Mouse (Mus musculus) myocyte (in vitro differentiated cells): Measurements from ENCODE around the gene Tln2. TPM values are rescaled to one million over a fixed set of nuclear protein-coding genes. Genes with fewer than 3 reads are reported as not detected.

Source experiments
- H3K27me3 ChIP-seq: one replicate; pipeline ENCODE4 v1.6.1; 2011; ENCODE audit not compliant: control insufficient read depth, insufficient read depth, insufficient read length
- H3K36me3 ChIP-seq: one replicate; pipeline ENCODE4 v1.6.1; 2011; ENCODE audit not compliant: control insufficient read depth, insufficient read depth
- H3K4me2 ChIP-seq: one replicate; pipeline ENCODE4 v1.6.1; 2011; ENCODE audit warnings: low read depth, control low read depth
- H3K4me3 ChIP-seq: one replicate; pipeline ENCODE4 v1.5.1; 2011; ENCODE audit warnings: mild to moderate bottlenecking, control low read depth, moderate library complexity
- H3K79me2 ChIP-seq: one replicate; pipeline ENCODE4 v1.6.1; 2011; ENCODE audit not compliant: control insufficient read depth, insufficient read depth
- H3ac ChIP-seq: one replicate; pipeline ENCODE4 v1.6.1; 2011; ENCODE audit not compliant: control insufficient read depth, insufficient read length
- CEBPB ChIP-seq: IDR thresholded peaks from 2 replicates; pipeline ENCODE4 v1.6.1; 2011; ENCODE audit warnings: mild to moderate bottlenecking, moderate library complexity; ENCODE audit not compliant: poor library complexity, insufficient read depth, severe bottlenecking
- E2F4 ChIP-seq: IDR thresholded peaks from one replicate; pipeline ENCODE4 v1.6.1; 2011; ENCODE audit warnings: mild to moderate bottlenecking, control low read depth, moderate library complexity; ENCODE audit not compliant: insufficient read depth
- MAX ChIP-seq: IDR thresholded peaks from one replicate; pipeline ENCODE4 v1.6.1; 2011; ENCODE audit warnings: low read depth, mild to moderate bottlenecking, control low read depth
- MYOD1 ChIP-seq, 3 experiments: IDR thresholded peaks; one replicate each; pipeline ENCODE4 v1.6.1; 2011; ENCODE audit warnings: control low read depth in 2 of 3, low read depth in 2 of 3, mild to moderate bottlenecking in 2 of 3, moderate library complexity in 1 of 3; ENCODE audit not compliant: insufficient read length in 2 of 3, control insufficient read depth in 1 of 3
- MYOG ChIP-seq, 3 experiments: IDR thresholded peaks; one replicate each; pipeline ENCODE4 v1.6.1; 2011; ENCODE audit warnings: control low read depth in 2 of 3, low read depth in 2 of 3, mild to moderate bottlenecking in 2 of 3; ENCODE audit not compliant: insufficient read length in 2 of 3, control insufficient read depth in 1 of 3, insufficient read depth in 1 of 3
- POLR2A ChIP-seq: IDR thresholded peaks from one replicate; pipeline ENCODE4 v1.6.1; 2011; ENCODE audit warnings: low read depth, mild to moderate bottlenecking, control low read depth, moderate library complexity; ENCODE audit not compliant: insufficient read length
- POLR2AphosphoS2 ChIP-seq: IDR thresholded peaks from one replicate; pipeline ENCODE4 v1.6.1; 2011; ENCODE audit warnings: low read depth, control low read depth; ENCODE audit not compliant: insufficient read length
- REST ChIP-seq: IDR thresholded peaks from one replicate; pipeline ENCODE4 v1.6.1; 2011; ENCODE audit warnings: mild to moderate bottlenecking, control low read depth, moderate library complexity; ENCODE audit not compliant: insufficient read depth, insufficient read length
- SRF ChIP-seq: IDR thresholded peaks from one replicate; pipeline ENCODE4 v1.6.1; 2011; ENCODE audit warnings: low read depth; ENCODE audit not compliant: control insufficient read depth, insufficient read length
- TCF12 ChIP-seq: IDR thresholded peaks from one replicate; pipeline ENCODE4 v1.6.1; 2011; ENCODE audit warnings: mild to moderate bottlenecking, control low read depth; ENCODE audit not compliant: poor library complexity, insufficient read depth, severe bottlenecking
- TCF3 ChIP-seq: IDR thresholded peaks from one replicate; pipeline ENCODE4 v1.6.1; 2011; ENCODE audit warnings: low read depth, control low read depth; ENCODE audit not compliant: insufficient read length
- USF1 ChIP-seq: IDR thresholded peaks from one replicate; pipeline ENCODE4 v1.6.1; 2011; ENCODE audit warnings: low read depth, mild to moderate bottlenecking, control low read depth, moderate library complexity
- polyA plus RNA-seq: library from polyadenylated mRNA; unstranded; fragments of >200 nt; fragmentation: generic; extraction: Trizol; gene quantifications from one replicate; pipeline ENCODE4 v1.2.1, GENCODE M21; 2012; ENCODE audit warnings: missing spikeins

Gene Tln2
- polyA plus RNA-seq, 1 experiment: 28.6 TPM

GRCm38 (mm10) chr9:67173816-67174215 lies 385.7 kb downstream of the Tln2 start:
- TF ChIP-seq MYOG (IDR thresholded peaks at IDR 0.05; ENCODE audit: control insufficient read depth in 1 of 3, insufficient read depth in 1 of 3, insufficient read length in 2 of 3, low read depth in 2 of 3) (no peak), E2F4 (no peak), MAX (no peak), CEBPB (no peak), REST (no peak), MYOD1 (IDR thresholded peaks at IDR 0.05; ENCODE audit: control insufficient read depth in 1 of 3, insufficient read length in 2 of 3, low read depth in 2 of 3) (no peak), USF1 (no peak), POLR2AphosphoS2 (no peak), TCF12 (no peak), SRF (no peak), TCF3 (no peak)
- Histone ChIP-seq H3ac (no peak overlapping the region), H3K79me2 (no peaks in the 10 kb centered on the region), H3K4me3 (no peak overlapping the region), H3K27me3 (no peaks in the 10 kb centered on the region), H3K36me3 (no peaks in the 10 kb centered on the region), H3K4me2 (no peak overlapping the region)

GRCm38 (mm10) chr9:67173154-67173553 lies 386.3 kb downstream of the Tln2 start:
- Histone ChIP-seq H3K4me2 (no peak overlapping the region), H3K36me3 (no peaks in the 10 kb centered on the region), H3K27me3 (no peaks in the 10 kb centered on the region), H3ac (no peak overlapping the region), H3K4me3 (no peak overlapping the region), H3K79me2 (no peaks in the 10 kb centered on the region)
- TF ChIP-seq TCF3: no peak
- no peak for TF ChIP-seq SRF
- TF ChIP-seq CEBPB: no peak
- no peak for TF ChIP-seq E2F4
- TF ChIP-seq TCF12: no peak
- no peak for TF ChIP-seq POLR2A
- TF ChIP-seq USF1: no peak
- no peak for TF ChIP-seq MAX
- TF ChIP-seq POLR2AphosphoS2: no peak
- TF ChIP-seq REST: no peak
- TF ChIP-seq MYOG (IDR thresholded peaks at IDR 0.05; ENCODE audit: control insufficient read depth in 1 of 3, insufficient read depth in 1 of 3, insufficient read length in 2 of 3, low read depth in 2 of 3): no peak
- no peak for TF ChIP-seq MYOD1 (IDR thresholded peaks at IDR 0.05; ENCODE audit: control insufficient read depth in 1 of 3, insufficient read length in 2 of 3, low read depth in 2 of 3)

DNA sequence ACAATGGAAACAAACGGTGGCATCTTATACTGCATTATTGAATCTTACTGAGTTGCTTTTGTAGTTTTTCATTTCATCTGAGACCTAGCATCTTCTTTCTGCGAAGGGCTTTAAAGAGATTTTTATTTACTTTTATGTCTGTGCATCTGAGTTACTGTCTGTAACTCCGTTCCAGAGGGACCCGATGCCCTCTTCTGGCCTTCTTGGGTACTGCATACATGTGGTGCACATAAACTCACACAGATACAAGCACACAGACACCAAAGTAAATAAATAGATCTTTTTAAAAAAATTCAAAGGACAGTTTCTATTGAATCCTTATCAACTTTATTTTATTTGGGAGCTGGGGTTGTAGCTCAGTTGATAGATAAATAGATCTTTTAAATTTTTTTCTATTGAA lies 388.1 kb downstream of the Tln2 start:
- TF ChIP-seq REST: no peak
- no peak for TF ChIP-seq USF1
- no peak for TF ChIP-seq TCF3
- TF ChIP-seq E2F4: no peak
- TF ChIP-seq POLR2AphosphoS2: no peak
- TF ChIP-seq POLR2A: no peak
- TF ChIP-seq MYOG (IDR thresholded peaks at IDR 0.05; ENCODE audit: control insufficient read depth in 1 of 3, insufficient read depth in 1 of 3, insufficient read length in 2 of 3, low read depth in 2 of 3): no peak
- TF ChIP-seq CEBPB: no peak
- TF ChIP-seq SRF: no peak
- TF ChIP-seq MAX: no peak
- no peak for TF ChIP-seq MYOD1 (IDR thresholded peaks at IDR 0.05; ENCODE audit: control insufficient read depth in 1 of 3, insufficient read length in 2 of 3, low read depth in 2 of 3)
- TF ChIP-seq TCF12: no peak
- Histone ChIP-seq H3K79me2 (no peaks in the 10 kb centered on the region), H3K27me3 (no peaks in the 10 kb centered on the region), H3ac (no peak overlapping the region), H3K4me3 (no peak overlapping the region), H3K4me2 (no peak overlapping the region), H3K36me3 (no peaks in the 10 kb centered on the region)

DNA sequence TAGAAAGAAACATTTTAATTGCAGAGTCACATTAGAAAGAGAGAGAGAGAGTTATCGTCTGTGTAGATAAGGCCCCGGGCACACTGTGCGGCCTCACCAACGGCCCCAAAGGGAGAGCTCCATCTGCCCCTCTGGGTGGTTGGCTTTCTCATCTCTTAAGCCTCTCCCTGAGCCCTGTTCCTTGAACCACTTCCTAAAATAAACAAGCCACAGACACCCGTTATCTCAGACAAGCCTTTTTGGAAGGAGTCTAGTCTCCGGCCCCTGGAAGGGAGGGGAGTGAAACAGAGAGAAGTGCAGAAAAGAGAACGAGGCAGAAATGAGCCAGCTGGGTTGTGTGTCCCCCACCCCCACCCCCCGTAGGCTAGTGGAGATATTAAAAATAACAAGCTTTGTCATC lies 388.7 kb downstream of the Tln2 start:
- TF ChIP-seq MYOD1 (IDR thresholded peaks at IDR 0.05; ENCODE audit: control insufficient read depth in 1 of 3, insufficient read length in 2 of 3, low read depth in 2 of 3): no peak
- no peak for TF ChIP-seq TCF3
- no peak for TF ChIP-seq E2F4
- no peak for TF ChIP-seq TCF12
- TF ChIP-seq SRF: no peak
- TF ChIP-seq CEBPB: no peak
- no peak for TF ChIP-seq MYOG (IDR thresholded peaks at IDR 0.05; ENCODE audit: control insufficient read depth in 1 of 3, insufficient read depth in 1 of 3, insufficient read length in 2 of 3, low read depth in 2 of 3)
- no peak for TF ChIP-seq POLR2A
- H3K79me2 ChIP-seq: no peaks in the 10 kb centered on the region

GRCm38 (mm10) chr9:67170047-67170446 lies 389.5 kb downstream of the Tln2 start:
- no peaks in the 10 kb centered on the region for H3K36me3 ChIP-seq
- TF ChIP-seq USF1 (no peak), SRF (no peak), POLR2A (no peak), REST (no peak), E2F4 (no peak)
- no peak overlapping the region for H3K4me2 ChIP-seq
- H3K4me3 ChIP-seq: no peak overlapping the region
- H3K79me2 ChIP-seq: no peaks in the 10 kb centered on the region
- H3ac ChIP-seq: no peak overlapping the region
- no peaks in the 10 kb centered on the region for H3K27me3 ChIP-seq

More for the DNA sequence above, 388.7 kb downstream of the Tln2 start:
- Histone ChIP-seq H3K36me3 (no peaks in the 10 kb centered on the region), H3K27me3 (no peaks in the 10 kb centered on the region), H3ac (no peak overlapping the region), H3K4me3 (no peak overlapping the region), H3K4me2 (no peak overlapping the region)

Other genes starting within 250 kb of the Tln2 start
- gene C2cd4b, start 199.7 kb upstream of the Tln2 start, polyA plus RNA-seq: not detected